Mouse (Mus musculus) heart, postnatal 25 days (tissue): ENCODE measurements around the gene Ggcx. TPM values are rescaled to one million over a fixed set of nuclear protein-coding genes. Genes with fewer than 3 reads are reported as not detected.
A peak's percentile ranks its signal among the peaks of the same experiment; 100 is the strongest.
"Not testable (repeated sequence)": the region's sequence is repeated elsewhere in the genome, so short reads cannot be mapped to it uniquely, and the experiment has no call there.

Experiments
- DNase-seq: peaks from one replicate; pipeline ENCODE4 v3.0.0; 2022; ENCODE audit warnings: low spot score
- intact Hi-C: fragments of 180-260 bp; cut with DNase I; formaldehyde crosslinking; loops from one replicate; pipeline ENCODE4 v1.15.1; 2025
- total RNA-seq, 2 experiments: library from RNA; stranded (reverse); gene quantifications; 2 replicates each; pipeline ENCODE4 v1.2.3; 2021

The Ggcx gene
- total RNA-seq, 2 experiments from 2014 or later, result 33.3 to 35.0 TPM

DNA sequence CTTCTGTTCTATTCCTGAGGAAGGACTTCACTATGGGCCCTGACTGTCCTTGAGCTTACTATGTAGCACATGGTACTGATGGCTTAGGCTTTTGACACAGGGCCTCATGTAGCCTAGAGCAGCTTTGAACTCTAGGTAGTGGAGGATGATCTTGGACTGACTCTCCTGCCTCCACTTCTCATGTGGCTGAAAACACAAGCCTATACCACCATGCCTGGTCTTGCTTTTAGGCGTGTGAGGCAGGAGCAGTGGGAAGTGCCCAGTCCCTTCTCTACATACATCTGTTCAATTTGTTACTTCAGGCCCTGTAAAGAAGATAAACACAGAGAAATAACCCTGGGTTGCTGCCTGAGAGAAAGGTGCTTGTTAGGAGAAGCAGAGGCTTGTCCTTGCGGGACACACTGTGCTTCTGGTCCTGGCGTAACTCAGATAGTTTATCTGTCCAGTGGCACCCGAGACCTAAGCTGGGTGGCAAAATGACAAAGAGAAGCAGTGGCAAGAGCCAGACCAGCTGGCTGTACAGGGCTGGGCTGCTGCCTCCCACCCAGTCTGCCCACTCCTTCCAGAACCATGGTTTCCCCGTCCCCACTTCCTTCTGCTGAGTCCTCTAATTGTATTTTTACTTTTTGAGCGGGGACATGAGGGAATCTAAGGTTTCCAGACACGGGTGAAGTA is 40.1 kb downstream of the Ggcx start:
- DNase-seq, result no peak
- intact Hi-C loops, result no loop called here

DNA sequence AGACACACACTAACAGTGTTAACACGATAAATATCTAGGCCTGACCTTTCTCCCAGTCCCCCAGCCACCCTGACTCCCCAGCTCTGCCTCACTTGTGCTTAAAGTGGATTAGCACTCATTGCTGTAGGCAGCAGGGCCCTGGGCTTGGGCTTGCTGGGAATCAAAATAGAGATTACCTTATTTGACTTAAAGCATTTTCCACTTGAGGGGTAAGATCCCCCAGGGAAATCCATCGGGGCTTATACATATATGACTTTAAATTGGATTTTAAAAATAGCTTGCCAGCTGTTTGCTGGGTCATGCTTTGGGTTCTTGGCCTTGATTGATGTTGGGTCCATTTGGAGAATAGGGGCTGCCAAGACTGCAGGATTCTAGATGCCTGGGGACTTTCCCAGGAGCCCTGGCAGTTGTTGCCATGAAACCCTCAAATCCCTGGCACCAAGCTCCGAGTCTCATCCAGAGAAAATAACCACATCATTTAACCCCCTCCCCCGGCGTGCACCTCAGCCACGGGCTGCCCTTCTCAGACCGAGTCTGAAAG is 40.8 kb downstream of the Ggcx start:
- intact Hi-C loops, result no loop called here
- DNase-seq, result no peak

DNA sequence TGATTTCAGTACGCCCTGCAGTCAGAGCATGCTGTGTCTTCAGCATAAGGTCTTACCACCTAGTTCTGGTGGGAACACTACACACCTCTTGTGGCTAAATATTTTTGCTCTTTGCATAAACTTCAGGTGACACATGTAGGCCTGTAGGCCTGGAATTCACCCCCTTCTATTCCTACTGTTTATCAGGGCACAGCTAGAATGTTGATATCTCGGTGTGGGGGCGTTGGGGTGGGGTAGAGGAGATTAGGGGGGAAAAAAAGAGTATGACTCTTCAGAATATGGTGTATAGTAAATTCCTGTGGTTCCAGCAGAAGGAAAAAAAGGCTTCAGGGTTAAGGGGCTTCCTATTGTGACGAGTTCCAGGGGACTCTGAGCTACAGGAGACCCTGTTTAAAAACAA is 42.5 kb downstream of the Ggcx start:
- DNase-seq, result no peak
- intact Hi-C loops, result no loop called here

DNA sequence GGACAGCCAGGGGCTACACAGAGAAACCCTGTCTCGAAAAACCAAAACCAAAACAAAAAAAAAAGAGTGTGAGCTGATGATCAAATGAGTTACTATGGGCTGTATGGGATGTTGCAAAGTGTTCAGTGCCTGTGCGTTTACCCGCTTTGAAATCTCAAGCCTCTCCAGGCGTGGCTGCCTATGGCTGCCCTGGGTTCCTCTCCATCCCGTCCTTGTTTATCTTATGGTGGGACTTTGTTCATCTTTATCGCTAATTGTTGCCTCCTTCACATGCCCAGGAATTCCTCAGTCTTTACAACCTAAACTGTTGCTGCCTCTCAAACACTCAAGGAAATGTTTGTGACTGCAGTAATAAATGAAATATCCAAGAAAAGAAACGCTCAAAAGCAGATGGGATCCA is 44.3 kb downstream of the Ggcx start:
- intact Hi-C loops, result no loop called here
- DNase-seq, result no peak

- DNase-seq, result no peak
- intact Hi-C loops, result no loop called here
Observed at GRCm38 (mm10) chr6:72458921-72459320, 44.8 kb downstream of the Ggcx start.

GRCm38 (mm10) chr6:72460036-72460801 is 46.1 kb downstream of the Ggcx start:
- no peak for DNase-seq
- intact Hi-C loops, result no loop called here

DNA sequence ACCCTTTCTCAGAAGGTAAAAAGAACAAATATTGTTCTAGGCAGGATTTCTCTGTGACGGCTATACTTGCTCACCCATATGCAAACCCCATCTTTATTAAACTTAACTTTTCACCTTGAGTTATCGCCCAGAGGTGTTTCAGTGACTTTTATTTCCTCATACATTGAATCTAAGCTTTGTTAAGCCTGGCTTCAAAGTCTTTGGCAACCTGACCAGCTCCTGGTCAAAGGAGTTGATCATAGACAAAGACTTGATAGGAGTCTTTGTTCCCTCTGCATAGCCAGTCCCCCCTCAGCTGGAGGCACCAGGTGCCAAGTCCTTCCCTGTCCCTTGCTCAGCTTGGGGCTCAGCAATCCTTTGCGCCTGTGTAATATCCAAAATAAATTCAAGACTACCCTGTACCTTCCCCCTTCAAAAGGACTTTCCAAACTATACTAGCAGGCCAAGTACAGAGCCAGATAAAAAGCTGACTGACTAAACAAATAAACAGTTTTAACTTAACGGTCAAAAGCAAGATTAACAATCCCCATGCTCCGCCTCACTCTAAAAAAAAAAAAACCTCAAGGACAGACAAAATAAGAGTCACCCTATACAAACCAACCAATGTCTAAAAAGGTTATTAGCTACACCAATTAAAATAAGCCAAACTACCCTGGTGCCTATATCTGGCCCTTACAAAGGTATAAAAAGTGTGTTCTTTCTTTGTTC is 48.6 kb downstream of the Ggcx start:
- DNase-seq, intact Hi-C loops: not testable (repeated sequence)

GRCm38 (mm10) chr6:72465361-72466157 is 51.5 kb downstream of the Ggcx start:
- intact Hi-C loops, result no loop called here
- no peak for DNase-seq

GRCm38 (mm10) chr6:72466171-72466570 is 52.1 kb downstream of the Ggcx start:
- no peak for DNase-seq
- intact Hi-C loops, result no loop called here

DNA sequence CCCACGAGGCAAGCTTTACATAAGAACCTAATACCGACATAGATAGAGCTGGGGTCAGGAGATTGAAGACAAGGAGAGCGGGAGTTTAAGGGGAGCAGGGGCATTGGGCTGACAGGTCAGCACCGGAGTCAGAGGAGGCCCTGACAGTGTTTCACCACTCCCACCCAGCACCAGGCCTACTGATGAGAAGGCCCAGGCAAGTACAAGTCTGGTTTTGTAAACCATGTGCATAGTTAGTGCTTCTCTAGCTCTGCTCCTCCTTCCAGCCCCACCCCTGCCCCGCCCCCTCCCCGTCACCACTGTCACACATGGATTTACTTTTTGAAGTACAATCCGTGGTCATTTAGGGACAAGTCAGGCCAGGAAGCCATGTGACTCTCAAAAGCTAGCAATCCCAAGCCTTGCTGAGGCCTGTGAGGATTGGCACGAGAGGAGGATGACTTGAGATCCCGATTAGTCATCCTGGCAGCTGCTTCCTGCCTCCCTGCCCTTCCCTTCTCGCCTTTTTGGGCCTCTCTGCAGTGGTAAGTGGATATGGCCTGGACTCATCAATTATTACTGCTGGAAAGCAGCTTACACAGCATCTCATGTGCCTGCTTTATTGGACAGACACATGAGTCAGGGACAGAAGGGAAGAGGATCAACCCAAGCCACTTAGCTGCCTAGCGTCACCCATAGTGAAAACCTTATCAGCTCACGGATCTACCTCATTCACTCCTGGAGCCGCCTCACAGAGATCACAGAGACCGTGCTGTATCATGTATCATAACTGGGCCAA is 59.3 kb downstream of the Ggcx start:
- peak; percentile 70 for DNase-seq
- intact Hi-C loops, result no loop called here

DNA sequence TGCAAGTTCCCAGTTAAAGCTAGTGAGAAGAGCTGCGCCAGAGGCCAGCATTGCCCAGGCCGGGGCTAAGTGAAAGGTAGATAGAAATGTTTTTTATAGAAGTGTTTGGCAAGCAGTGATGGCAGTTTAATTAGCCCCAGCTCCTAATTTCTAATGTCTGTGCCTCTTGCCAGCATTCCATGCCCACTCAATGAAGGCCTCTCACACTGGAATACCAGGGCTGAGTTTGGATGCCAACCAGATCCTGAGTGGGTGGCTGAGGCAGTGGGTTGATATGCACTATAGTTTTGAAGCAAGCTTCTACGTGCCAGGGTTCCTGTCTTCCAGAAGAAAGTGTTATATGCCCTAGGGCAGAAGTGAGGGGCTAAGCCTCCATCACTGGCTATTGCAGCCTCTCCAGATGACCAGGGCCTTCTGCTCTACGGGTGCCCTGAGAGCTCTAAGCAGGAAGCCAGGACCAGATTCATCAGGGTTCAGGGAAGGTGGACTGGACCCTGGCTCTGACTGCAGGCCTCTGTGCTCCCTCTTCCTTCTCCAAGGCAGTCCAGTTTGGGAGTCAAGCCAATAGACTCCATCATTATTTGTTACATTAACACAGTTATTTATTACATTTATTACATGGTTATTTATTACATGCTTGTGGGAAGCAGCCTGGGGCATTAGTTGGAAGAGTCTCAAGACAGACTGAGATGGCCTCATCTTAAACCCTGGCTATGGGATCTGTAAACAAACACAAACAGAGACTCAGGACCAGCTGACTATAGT is 61.3 kb downstream of the Ggcx start:
- intact Hi-C loops, result no loop called here
- no peak for DNase-seq

GRCm38 (mm10) chr6:72476836-72477235 is 62.7 kb downstream of the Ggcx start:
- intact Hi-C loops, result no loop called here
- no peak for DNase-seq

DNA sequence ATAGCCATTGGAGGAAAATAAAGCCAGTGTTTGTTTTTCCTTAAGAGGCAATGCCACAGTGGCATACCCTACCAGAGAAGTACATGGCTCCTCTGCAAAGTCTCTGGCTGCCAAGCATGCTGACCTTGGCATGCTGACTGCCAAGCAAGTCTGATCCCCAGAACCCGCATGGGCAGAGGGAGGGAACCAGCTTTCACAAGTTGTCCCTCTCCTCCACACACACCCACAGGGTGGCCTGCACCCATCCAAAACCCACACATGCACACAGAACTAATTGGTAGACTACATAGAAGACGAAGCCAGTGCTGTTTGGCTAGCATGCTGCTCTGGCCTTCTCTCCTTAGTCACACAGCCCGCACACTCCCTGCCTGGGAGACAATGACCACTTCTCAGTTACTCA is 63.5 kb downstream of the Ggcx start:
- intact Hi-C loops, result no loop called here

DNA sequence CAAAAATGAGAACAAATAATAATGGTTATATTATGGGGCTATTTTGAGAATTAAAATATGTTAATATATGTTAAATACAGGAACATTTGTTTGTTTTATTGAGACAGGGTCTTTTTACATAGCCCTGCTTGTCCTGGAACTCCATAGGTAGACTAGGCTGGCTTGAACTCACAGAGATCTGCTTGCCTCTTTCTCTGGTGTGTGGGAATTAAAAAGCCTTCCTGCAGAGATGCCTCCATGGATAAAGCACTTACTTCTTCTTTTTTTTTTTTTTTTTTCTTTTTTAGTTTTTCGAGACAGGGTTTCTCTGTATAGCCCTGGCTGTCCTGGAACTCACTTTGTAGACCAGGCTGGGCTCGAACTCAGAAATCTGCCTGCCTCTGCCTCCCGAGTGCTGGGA is 64.6 kb downstream of the Ggcx start:
- DNase-seq, intact Hi-C loops: not testable (repeated sequence)

More for the DNA sequence above, 63.5 kb downstream of the Ggcx start:
- DNase-seq, result no peak

GRCm38 (mm10) chr6:72479645-72480421 is 65.7 kb downstream of the Ggcx start:
- intact Hi-C loops, result no loop called here

GRCm38 (mm10) chr6:72480422-72480702 is 66.3 kb downstream of the Ggcx start:
- intact Hi-C loops, result no loop called here
- DNase-seq, result no peak

More at GRCm38 (mm10) chr6:72479645-72480421, 65.7 kb downstream of the Ggcx start:
- no peak for DNase-seq
